Mouse (Mus musculus) CD8-positive naive resting alpha-beta T cell, adult 2 months (primary cell): ENCODE data around the gene Tecpr1.

ENCODE experiments used
- DNase-seq, 2 experiments: peaks; one replicate each; pipeline ENCODE4 v3.0.0; 2022; ENCODE audit warnings: low read depth in 2 of 2, low spot score in 2 of 2

The Tecpr1 gene

GRCm38 (mm10) chr5:144251876-144252577, 28.6 kb upstream of the Tecpr1 start:
- DNase-seq, result no peak

- no peak for DNase-seq
These were observed 26.5 kb upstream of the Tecpr1 start for GRCm38 (mm10) chr5:144249871-144250270.

- no peak for DNase-seq
These were observed 24.6 kb upstream of the Tecpr1 start for GRCm38 (mm10) chr5:144247906-144248585.

- DNase-seq, result no peak
These were observed 23.9 kb upstream of the Tecpr1 start for GRCm38 (mm10) chr5:144247307-144247706.

- DNase-seq, result no peak
These were observed 23.3 kb upstream of the Tecpr1 start for GRCm38 (mm10) chr5:144246669-144247068.

- no peak for DNase-seq
These were observed 22.2 kb upstream of the Tecpr1 start for GRCm38 (mm10) chr5:144245592-144245991.

GRCm38 (mm10) chr5:144243901-144244487, 20.6 kb upstream of the Tecpr1 start, which contains the start of gene Bri3:
Gene Bri3 (plus strand): TSS chr5:144244437.
- DNase-seq, result no peak

GRCm38 (mm10) chr5:144238969-144239368, 15.6 kb upstream of the Tecpr1 start:
- DNase-seq, result no peak

GRCm38 (mm10) chr5:144234714-144235113, 11.3 kb upstream of the Tecpr1 start:
- DNase-seq, result no peak

GRCm38 (mm10) chr5:144234222-144234621, 10.8 kb upstream of the Tecpr1 start:
- no peak for DNase-seq

GRCm38 (mm10) chr5:144232531-144232930, 9.1 kb upstream of the Tecpr1 start:
- no peak for DNase-seq

- no peak for DNase-seq
These were observed 8.0 kb upstream of the Tecpr1 start for GRCm38 (mm10) chr5:144231410-144231809.

GRCm38 (mm10) chr5:144230216-144230615, 6.8 kb upstream of the Tecpr1 start:
- DNase-seq, result no peak

- no peak for DNase-seq
These were observed 2.8 kb upstream of the Tecpr1 start for GRCm38 (mm10) chr5:144226220-144226619.

- DNase-seq, result no peak
These were observed 743 bp upstream of the Tecpr1 start for GRCm38 (mm10) chr5:144223899-144224816.

- DNase-seq, result peak; percentile 47 to 52
These were observed 458 bp downstream of the Tecpr1 start for GRCm38 (mm10) chr5:144222811-144223502.

- peak; percentile 78 to 85 for DNase-seq
These were observed 2.1 kb downstream of the Tecpr1 start for GRCm38 (mm10) chr5:144221305-144221704.

- no peak for DNase-seq
These were observed 3.5 kb downstream of the Tecpr1 start for GRCm38 (mm10) chr5:144219936-144220335.

GRCm38 (mm10) chr5:144219306-144219705, 4.1 kb downstream of the Tecpr1 start:
- no peak for DNase-seq

GRCm38 (mm10) chr5:144218061-144218460, 5.4 kb downstream of the Tecpr1 start:
- DNase-seq, result no peak

GRCm38 (mm10) chr5:144215992-144216391, 7.4 kb downstream of the Tecpr1 start:
- no peak for DNase-seq
